Mouse (Mus musculus): ENCODE measurements at regions not wholly inside any gene's neighbourhood (a gene's known extent, or its start where the extent isn't known, plus 50 kb on each side); places are given as distances from the start of the nearest gene placed in this dataset.

GRCm38 (mm10) chr1:64374286-64375071, 158.0 kb upstream of the Creb1 start:
- TF ChIP-seq POLR2A (IDR thresholded peaks at IDR 0.05; ENCODE audit: extremely low read depth, insufficient read depth, low read length) (no peak), CTCF (IDR thresholded peaks at IDR 0.05; ENCODE audit: low read depth, low read length) (no peak)

All from liver, adult 2 months (tissue).